Mouse (Mus musculus) T-helper 1 cell (primary cell): ENCODE data around the gene Zranb1.

ENCODE experiments used
- in situ Hi-C: fragments of 300-600 bp; cut with MboI, MseI; formaldehyde crosslinking; loops from one replicate; pipeline ENCODE4 v1.15.1; 2025; ENCODE audit warnings: high pct_unique_total_duplicates

The Zranb1 gene

DNA sequence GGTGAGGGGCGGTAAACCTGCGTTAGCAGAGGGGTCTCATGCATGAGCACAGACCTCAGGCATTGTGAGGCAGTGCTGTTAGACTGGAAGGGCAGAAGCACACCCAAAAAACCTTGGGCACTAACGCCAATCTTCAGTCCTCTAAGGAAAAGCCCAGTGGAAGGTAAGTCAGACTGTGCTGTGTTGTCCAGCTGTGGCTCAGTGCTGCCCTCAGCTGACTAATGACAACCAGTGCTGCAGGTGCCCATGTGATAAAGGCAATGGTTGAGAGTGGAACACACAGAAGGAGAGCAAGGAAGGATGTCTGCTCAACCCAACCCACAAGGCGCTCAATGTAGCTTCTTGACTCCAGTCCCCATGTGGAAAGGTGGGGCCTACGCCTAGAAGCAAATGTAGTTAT is 65.4 kb downstream of the Zranb1 start:
- in situ Hi-C loops, result loop anchor here (10.0 kb wide), 1 partner anchor 342 kb away; no protein-coding TSS in a partner anchor

DNA sequence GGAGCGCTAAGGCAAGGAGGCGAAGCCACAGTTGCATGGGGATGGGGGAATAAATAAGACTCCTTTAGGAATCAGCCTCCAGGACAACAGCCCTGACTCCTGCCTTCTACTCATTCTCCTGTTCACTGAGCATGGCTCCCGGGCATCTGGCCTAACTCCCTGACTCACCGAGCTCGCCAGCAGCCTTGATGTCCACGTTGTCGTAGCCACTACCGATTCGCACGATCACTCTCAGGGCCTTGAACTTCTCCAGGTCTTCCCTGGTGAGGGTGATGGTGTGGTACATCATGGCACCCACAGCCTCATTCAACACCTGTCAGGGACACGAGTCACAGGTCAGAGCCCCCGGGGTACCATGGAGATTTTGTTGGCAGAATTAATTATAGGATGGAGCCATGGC is 67.7 kb downstream of the Zranb1 start:
- in situ Hi-C loops, result loop anchor here (10.0 kb wide), 1 partner anchor 344 kb away; no protein-coding TSS in a partner anchor

DNA sequence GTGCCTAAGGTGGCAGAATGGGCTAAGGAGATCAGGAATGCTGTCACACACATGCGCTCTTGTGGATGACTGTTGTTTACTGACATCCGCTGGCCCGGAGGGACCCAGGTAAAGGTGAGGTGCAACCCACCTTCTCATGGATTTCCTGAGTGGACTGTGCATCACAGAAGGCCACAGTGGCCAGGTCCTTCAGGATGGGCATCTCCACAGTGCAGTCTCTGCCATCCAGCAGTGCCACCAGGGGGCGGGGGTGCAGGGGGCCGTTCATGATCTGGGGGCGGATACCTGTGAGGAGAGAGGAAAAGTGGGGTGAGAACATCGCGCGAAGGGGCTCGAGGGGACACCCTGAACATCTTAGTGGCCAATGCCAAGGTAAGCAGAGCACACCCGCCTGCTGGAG is 68.1 kb downstream of the Zranb1 start:
- in situ Hi-C loops, result loop anchor here (10.0 kb wide), 1 partner anchor 344 kb away; no protein-coding TSS in a partner anchor

DNA sequence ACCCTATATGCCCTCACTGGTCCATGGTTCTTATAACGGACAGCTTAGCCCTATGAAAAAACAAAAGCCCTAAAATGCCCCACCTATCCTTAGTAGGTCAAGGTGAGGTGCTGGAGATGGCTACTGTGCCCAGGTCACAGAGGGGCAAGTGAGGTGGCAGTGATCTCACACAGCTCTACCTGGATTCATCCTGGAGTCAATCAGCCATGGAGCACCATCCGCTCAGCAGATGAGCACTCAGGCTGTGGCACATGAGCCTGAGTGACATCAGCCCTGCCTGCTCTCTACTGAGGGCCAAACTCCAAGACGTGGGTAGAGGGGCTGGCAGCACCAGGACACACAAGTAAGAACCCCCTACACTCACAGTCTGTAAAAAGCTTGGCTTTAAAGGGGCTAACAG is 70.4 kb downstream of the Zranb1 start:
- in situ Hi-C loops, result no loop called here

DNA sequence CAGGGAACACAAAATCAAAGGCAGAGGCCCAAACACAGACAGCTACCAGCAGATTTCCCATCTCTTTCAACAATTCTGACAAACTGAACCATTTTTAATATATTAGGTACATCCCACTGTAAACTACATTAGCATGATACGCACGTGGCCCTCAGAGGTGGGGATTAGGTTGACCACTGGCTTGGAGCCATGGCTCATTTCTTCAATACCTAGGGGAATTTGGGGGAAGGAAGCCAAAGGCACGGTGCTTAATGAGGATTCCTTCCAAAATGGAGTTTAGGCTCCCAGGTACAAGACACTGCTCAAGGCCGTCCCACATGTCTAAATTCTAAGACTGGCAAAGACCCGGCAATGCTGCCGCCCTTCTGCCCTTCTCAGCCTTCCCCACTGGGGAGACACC is 71.3 kb downstream of the Zranb1 start:
- in situ Hi-C loops, result no loop called here

DNA sequence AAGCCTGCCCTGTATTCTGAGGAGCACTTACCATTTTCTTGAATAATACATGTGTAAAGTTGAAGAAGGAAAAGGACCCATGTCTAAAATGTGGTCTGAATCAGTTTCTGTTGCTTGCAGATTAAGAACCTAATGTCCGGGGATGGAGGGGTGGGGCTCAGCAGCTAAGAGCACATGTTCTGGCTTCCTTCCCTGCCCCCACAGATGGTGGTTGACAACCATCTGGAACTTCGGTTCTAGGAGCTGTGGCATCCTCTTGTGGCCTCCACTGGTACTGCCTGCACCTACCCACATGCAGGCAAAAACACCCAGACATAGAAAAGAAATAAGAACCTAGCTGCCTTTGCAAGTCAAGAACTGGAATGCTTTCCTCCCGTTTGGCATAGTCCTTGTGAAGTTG is 72.5 kb downstream of the Zranb1 start:
- in situ Hi-C loops, result no loop called here

DNA sequence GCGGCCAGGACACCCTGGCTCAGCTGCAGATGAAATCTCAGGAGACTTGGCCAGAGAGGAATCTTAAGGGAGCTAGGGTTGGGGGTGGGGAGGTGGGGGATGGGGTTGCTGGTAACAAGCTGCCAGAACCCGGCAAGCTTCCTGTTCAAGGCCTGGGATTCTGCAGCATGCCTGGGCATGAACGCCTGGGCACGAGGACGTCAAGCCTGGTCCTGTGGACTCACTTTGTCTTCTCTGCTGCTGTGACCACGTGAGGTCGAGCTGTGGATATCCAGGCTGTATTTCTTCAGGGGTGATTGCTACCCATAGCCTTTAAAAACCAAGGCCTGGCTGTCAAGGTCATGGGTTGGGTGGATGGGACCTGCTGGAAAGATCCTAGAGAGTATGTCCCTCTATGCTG is 74.8 kb downstream of the Zranb1 start:
- in situ Hi-C loops, result no loop called here

DNA sequence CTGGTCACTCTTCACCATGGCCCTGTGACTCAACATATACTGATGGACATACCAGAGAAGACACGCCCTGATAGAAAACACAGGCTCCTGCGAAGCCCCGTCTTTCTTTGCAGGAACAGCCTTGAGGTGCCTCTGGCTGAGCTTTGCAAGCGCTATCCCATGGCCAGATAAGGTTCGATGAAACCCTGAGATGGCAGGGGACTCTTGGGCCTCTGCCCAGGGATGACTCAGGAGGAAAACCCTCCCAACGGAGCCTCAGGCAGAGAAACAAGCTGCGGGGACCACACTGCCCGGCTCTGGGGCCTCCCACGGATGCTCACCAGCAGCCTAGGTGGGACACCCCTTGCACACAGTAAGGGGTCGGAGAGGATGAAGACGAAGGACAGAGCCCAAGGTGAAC is 76.4 kb downstream of the Zranb1 start:
- in situ Hi-C loops, result no loop called here

DNA sequence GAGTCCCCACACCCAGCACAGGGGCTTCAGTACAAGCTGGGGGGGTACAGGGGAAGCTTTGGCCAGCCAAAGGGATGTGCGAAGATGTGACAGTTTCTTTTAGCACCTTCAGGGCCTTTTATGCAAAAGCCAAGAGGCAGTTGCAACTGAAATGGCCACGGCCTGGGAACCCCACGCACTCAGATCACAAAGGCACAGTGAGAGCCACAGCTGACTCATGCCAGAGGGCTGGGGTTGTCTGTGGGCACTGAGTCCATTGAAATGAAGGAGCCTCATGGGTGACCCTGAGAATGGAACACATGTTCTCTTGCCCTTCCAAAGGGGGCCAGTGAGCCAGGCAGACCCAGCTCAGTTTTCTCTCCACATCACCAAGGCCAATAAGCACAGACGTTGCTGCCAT is 77.7 kb downstream of the Zranb1 start:
- in situ Hi-C loops, result no loop called here

DNA sequence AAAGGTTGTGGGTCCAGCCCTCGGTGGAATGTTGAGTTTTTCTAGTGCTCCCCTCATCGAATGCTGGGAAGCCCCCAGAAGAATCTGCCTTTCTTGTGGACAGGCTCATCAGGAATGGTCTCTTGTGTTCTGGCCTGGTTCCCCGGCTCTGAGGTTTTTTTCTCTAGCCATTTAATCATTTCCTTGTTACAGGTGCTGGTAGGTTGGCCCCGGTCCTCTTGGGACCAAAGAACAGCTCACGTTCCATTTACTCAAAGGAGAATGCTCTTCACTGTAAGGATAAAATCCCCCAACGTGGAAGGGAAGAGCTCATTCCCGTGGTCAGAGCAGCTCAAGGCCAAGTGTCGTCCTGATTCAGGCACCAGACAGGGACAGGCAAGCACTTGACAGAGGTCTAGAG is 78.7 kb downstream of the Zranb1 start:
- in situ Hi-C loops, result no loop called here

DNA sequence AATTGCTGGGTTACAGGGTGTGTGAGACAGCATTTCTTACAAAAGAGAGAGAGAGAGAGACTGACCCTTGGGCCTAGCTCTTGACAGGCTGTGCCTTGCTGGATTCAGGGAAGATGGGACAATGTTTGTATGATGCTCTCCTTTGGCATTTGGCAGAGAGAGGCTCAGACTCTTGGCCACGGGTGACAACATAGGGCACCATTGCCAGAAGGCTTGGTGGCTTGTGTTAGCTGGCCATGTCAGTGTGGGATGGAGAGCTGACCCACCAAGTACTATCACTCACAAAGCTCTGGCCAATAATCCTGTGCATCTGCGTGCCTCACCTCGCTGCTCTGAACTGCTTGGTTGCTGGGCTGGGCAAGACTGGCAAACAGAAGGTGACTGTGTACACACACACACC is 79.5 kb downstream of the Zranb1 start:
- in situ Hi-C loops, result no loop called here

DNA sequence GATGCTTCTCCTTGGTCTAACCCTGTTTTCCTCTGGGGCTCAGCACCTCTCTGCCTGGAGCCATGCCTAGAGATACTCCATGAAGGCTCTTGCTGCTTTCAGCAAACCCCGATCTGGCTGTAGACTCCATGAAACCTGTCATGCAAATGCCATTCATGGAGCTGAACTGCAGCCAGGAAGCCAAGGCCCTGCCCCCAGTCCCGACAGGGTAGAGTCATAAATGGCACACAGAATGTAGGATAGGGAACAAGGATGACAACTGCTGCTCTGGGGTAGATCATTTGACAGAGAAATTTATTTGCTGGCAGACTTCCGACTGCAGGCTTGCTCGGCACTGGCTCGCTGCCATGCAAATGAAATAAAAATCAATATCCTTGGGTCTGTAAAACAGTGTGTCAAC is 80.2 kb downstream of the Zranb1 start:
- in situ Hi-C loops, result no loop called here

DNA sequence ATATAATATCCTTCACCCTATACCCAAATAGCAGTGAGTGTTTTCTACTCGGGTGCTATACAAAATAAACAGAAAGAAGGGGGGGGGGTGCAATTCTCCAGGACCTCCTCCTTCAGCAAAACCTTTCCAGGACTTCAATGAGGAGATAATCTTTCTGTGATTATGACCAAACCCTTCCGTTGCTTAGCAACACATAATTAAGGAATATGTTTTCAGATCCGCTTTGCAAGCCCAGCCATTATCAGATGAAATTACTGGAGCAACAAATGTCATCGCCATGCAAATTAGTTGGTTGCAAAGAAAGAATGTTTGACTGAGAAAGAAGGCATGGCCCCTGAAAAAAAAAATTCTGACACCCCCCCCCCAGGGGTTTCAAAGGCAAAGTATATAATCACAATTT is 80.7 kb downstream of the Zranb1 start:
- in situ Hi-C loops, result no loop called here

DNA sequence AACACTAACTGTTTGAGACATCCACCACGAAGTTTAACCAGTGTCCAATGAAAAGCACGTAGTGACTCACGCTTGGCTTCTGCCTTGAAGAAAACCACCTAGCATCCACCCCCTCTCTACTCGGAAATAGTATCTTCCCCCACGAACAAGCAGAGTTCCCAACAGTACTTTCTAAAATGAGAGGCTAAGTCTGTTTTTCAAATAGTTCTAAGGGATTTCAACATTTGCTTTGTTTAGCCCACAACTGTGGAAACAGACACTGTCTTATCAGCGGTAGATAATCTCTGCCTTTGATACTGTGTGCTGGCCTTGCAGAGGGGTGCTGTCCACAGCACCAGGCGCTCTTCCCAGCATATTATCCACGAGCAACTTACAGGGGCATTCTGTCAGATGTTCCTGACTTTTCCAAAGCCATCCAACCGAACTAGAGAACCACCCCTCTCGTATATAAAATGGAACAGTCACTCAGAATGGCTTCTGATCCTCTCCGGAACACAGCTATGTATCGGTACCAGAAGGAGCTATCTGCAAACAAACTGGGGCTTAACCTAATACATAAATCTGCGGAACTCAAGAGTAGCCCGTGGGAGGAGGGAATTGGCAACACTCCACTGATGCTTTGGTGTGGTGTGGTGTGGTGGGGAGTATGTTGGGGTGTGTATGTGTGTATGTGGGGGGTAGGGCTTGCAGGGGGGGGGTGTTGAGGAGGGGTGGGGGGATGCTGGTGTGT is 81.9 kb downstream of the Zranb1 start:
- in situ Hi-C loops, result no loop called here

DNA sequence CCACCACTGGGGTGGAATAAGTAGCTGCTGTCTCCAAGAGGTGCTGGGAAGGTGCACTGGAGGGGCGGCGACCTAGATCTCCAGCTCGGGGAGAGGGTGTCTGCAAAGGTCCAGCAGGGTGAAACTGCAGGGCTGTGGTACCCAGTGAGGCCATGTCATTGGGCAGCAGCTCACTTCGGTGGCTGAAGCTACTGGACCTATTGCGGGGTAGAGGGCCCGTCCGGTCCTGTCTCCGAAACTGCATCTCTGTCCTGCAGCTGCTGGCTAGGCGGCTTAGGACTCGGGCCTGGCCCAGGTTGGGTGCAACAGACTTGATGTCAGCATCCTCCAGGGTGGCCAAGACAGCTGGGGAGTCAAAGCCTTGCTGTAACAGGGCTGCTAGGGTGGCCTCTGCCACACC is 83.0 kb downstream of the Zranb1 start:
- in situ Hi-C loops, result no loop called here

DNA sequence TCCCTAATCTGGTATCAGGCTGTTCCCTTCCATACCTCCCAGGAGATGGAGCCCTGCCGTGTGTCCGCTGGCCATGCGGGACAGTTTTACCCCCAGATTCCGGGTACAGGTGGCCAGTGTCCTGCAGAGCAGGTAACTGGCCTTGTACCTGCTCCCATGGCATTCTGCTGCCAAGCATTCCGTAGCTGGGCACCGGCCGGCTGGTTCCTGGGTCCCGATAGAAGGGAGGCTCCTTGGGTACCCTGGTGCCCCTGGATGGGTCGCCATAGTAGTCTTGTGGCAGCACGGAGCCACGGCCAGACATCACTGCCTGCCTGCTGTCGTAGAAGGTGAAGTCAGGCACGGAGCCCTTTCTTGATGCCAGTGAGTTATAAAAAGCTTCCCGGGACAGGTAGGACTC is 83.7 kb downstream of the Zranb1 start:
- in situ Hi-C loops, result no loop called here

DNA sequence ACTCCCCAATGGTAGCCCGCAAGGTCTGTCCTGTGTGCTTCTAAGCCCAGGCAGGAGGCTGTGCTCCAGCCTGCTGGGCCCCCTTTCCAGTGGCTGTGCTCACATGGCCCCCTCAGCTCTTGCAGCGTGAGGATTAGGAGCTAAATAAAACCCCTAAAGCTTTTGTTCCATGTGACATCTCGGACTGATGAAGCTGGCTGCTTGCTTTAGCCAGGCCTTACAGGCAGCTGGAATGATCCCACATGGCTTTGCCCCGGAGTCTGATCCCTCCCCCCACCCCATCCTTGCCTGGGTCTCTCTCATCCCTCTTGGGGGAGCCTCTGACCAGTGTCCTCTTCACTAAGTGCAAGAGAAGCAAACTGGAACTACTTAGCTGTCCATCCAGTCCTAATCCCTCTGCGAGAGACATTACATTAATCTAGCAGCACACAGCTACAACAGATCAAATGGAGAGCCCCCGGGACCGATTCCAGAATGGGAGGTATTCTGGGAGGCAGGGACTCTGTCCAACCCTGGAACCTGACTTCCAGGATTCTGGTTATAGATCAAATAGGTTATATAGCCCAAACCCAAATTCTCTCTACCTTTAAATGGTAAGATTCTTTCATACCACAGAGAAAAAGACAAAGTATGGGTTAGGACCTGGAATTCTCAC is 84.6 kb downstream of the Zranb1 start:
- in situ Hi-C loops, result no loop called here

DNA sequence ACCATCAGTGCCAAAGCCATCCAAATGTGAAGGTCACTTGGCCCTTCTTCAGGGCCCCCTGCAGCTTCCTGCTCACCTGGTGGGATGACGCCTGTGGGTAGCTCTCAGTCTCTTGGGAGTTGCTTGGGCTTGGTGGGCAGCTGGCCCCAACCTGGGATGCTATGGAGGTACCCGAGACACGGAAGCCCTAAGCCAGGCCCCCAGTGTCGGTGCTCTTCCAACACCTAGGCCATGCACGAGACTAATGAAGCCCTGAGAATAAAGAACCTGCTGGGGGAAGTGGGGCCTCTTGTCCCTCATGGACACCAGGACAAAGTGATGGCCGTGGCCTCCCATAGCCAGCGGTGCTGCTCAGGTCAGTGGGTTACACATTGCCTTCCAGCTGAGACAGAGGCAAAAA is 88.0 kb downstream of the Zranb1 start:
- in situ Hi-C loops, result no loop called here

DNA sequence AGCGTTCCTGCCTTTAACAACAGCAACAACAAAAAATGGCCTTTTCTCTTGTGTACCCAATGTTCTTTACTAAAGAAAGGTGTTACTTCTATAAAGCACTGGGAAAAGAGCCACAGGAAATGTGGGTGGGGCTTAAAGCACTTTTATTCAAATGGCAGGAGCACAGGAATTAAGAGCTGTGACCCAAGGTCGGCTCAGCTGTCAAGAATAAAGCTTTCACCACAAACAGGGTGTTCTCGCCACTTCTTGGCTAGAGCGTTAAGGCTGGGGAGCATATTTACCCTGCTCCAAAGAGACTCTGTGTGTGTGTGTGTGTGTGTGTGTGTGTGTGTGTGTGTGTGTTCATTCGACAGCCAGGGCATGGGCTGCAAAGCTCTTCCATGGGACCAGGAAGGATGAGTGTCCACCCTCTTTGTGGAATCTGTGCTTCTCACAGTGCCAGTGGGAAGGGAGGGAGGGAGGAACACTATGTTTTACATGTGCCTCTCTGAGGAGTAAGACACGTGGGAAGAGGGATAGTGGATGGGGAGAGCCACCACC is 88.6 kb downstream of the Zranb1 start:
- in situ Hi-C loops, result no loop called here

DNA sequence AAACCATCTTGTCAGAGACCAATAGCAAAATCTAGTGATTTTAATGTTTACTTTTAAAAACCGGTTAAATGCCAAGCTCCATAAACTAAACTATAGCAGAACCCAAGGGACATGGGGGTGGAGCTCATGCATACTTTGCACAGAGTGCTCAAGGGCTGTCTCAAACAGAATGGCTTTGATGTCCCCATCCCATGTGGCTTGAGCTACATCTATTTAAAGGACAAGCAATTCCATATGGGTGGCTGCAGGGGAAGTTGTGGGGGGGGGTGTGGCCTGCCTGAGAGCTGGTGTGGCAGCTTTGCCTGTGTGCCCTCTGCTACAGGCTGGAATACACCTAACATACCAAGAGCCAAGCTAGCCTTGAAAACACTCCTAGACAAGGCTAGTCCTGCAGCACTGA is 93.8 kb downstream of the Zranb1 start:
- in situ Hi-C loops, result no loop called here

DNA sequence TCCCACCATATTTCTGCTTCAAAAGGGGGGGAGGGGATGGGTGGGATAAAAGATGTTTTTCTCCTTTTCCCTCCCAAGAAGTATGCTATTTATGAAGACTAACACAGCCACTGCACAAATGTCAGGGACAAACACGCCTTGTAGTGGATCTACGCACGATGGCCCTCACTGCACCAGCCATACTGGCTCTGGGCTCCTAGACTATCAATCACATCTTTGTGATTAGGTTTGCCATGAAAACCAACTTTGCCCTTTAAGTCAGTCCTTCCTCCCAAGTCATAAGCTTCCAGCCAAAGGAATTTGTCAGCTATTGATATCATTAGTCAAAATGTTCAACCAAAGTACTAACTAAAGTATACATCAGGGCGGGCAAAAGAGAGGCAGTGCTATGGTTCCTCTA is 97.0 kb downstream of the Zranb1 start:
- in situ Hi-C loops, result no loop called here

DNA sequence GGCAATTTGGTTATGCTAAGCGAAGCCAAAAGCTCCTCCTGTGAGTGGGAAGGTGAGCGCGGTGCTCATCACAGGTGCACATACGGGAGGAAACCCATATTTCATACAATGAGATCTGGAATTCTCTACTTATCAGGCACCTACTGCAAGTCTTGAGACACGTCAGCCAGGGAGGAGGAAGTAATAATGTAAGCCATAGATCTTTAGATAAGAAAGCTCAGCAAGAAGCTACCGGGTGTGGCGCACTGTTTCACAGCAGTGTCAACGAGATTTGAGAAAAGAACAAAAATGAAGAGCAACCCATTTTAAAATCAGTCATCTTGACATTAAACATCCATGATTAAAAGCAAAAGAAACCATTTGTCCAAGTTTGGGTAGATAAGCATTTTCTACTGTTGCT is 98.1 kb downstream of the Zranb1 start:
- in situ Hi-C loops, result no loop called here

DNA sequence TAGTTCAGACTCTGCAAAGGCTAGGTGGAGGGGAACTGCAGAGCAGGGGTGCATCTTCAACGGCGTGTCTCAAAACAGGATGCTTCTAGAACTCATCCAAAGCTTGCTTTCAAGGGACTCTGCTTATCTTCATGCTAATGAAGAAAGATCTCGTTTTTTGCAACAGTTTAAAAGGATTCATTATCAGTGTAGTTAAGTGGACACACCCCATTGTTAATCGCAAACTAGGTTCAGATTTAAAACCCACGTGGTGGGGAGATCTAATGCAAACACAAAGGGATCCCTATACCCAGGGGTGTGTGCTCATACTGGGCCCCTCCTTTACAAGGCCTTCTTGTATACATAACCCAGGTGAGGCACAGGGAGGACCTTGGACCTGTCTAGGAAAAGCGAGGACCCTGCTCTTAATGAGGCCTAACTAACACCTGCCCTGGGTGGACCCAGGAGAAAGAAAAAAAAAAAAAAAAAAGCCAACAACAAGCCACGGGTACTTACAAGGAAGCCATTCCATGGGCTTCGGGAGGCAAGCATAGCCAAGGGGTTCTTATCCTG is 98.6 kb downstream of the Zranb1 start:
- in situ Hi-C loops, result no loop called here
